Mouse (Mus musculus) spleen, embryonic (tissue): Measurements from ENCODE around the gene 1110059E24Rik.
"Not testable (repeated sequence)": the region's sequence is repeated elsewhere in the genome, so short reads cannot be mapped to it uniquely, and the experiment has no call there.

Experiments used
- CTCF ChIA-PET: fragments of 350-600 bp; sonication (Branson Sonifier 250); formaldehyde crosslinking; loops from one replicate; lab custom pipeline; 2022; lab: Charles Lee

1110059E24Rik gene

GRCm38 (mm10) chr19:21628440-21628839 is 24.3 kb downstream of the 1110059E24Rik start:
- CTCF ChIA-PET: not testable (repeated sequence)

GRCm38 (mm10) chr19:21626271-21626988 is 26.3 kb downstream of the 1110059E24Rik start:
- CTCF ChIA-PET: no interaction called here

- CTCF ChIA-PET: no interaction called here
Observed at GRCm38 (mm10) chr19:21624148-21624535, 28.6 kb downstream of the 1110059E24Rik start.

GRCm38 (mm10) chr19:21623410-21624147 is 29.2 kb downstream of the 1110059E24Rik start:
- CTCF ChIA-PET: no interaction called here

GRCm38 (mm10) chr19:21615801-21616200 is 37.0 kb downstream of the 1110059E24Rik start:
- CTCF ChIA-PET: interaction anchor here (0.6 kb wide), 1 partner anchor 37 kb away, joined by 3 read pairs; no protein-coding TSS in a partner anchor

GRCm38 (mm10) chr19:21611725-21612575 is 40.8 kb downstream of the 1110059E24Rik start:
- CTCF ChIA-PET: interaction anchor here (0.6 kb wide), 1 partner anchor 143 kb away, joined by 3 read pairs; no protein-coding TSS in a partner anchor

GRCm38 (mm10) chr19:21611297-21611696 is 41.5 kb downstream of the 1110059E24Rik start:
- CTCF ChIA-PET: interaction anchor here (0.6 kb wide), 1 partner anchor 142 kb away, joined by 3 read pairs; no protein-coding TSS in a partner anchor

GRCm38 (mm10) chr19:21610240-21610639 is 42.5 kb downstream of the 1110059E24Rik start:
- CTCF ChIA-PET: no interaction called here

- CTCF ChIA-PET: interaction anchor here (1.1 kb wide), 1 partner anchor 26 kb away, joined by 3 read pairs; no protein-coding TSS in a partner anchor
Observed at GRCm38 (mm10) chr19:21605294-21605693, 47.5 kb downstream of the 1110059E24Rik start.

GRCm38 (mm10) chr19:21603836-21604235 is 48.9 kb downstream of the 1110059E24Rik start:
- CTCF ChIA-PET: interaction anchor here (0.6 to 1.0 kb wide), 3 partner anchors 9 to 221 kb away, joined by 3 to 11 read pairs (median 4); partner anchors contain the start of gene Abhd17b

GRCm38 (mm10) chr19:21601541-21602101 is 51.2 kb downstream of the 1110059E24Rik start:
- CTCF ChIA-PET: no interaction called here

GRCm38 (mm10) chr19:21598659-21599352 is 54.0 kb downstream of the 1110059E24Rik start:
- CTCF ChIA-PET: interaction anchor here (0.6 kb wide), 1 partner anchor 144 kb away, joined by 5 read pairs; no protein-coding TSS in a partner anchor

- CTCF ChIA-PET: no interaction called here
Observed at GRCm38 (mm10) chr19:21594676-21595075, 58.1 kb downstream of the 1110059E24Rik start.

GRCm38 (mm10) chr19:21592216-21592615 is 60.6 kb downstream of the 1110059E24Rik start:
- CTCF ChIA-PET: not testable (repeated sequence)

- CTCF ChIA-PET: no interaction called here
Observed at GRCm38 (mm10) chr19:21589888-21590287, 62.9 kb downstream of the 1110059E24Rik start.

- CTCF ChIA-PET: no interaction called here
Observed at GRCm38 (mm10) chr19:21587593-21587992, 65.2 kb downstream of the 1110059E24Rik start.

- CTCF ChIA-PET: no interaction called here
Observed at GRCm38 (mm10) chr19:21586546-21586945, 66.2 kb downstream of the 1110059E24Rik start.

GRCm38 (mm10) chr19:21585868-21586267 is 66.9 kb downstream of the 1110059E24Rik start:
- CTCF ChIA-PET: interaction anchor here (0.6 kb wide), 1 partner anchor 13 kb away, joined by 3 read pairs; no protein-coding TSS in a partner anchor

GRCm38 (mm10) chr19:21583986-21584385 is 68.8 kb downstream of the 1110059E24Rik start:
- CTCF ChIA-PET: interaction anchor here (0.7 to 1.5 kb wide), 4 partner anchors 12 to 98 kb away, joined by 3 to 10 read pairs (median 5); no protein-coding TSS in a partner anchor

GRCm38 (mm10) chr19:21583523-21583984 is 69.2 kb downstream of the 1110059E24Rik start:
- CTCF ChIA-PET: interaction anchor here (0.7 to 1.5 kb wide), 5 partner anchors 12 to 98 kb away, joined by 3 to 10 read pairs (median 4); no protein-coding TSS in a partner anchor
